Mouse (Mus musculus): Measurements from ENCODE around the gene Aldh16a1. TPM values are rescaled to one million over a fixed set of nuclear protein-coding genes. Genes with fewer than 3 reads are reported as not detected.
A peak's percentile ranks its signal among the peaks of the same experiment; 100 is the strongest.
"Not testable (repeated sequence)": the region's sequence is repeated elsewhere in the genome, so short reads cannot be mapped to it uniquely, and the experiment has no call there.

Gene Aldh16a1
- polyA plus RNA-seq, 1 experiment from 2014 or later, result 41.9 TPM

GRCm38 (mm10) chr7:45175398-45175797, 21.0 kb upstream of the Aldh16a1 start:
- WGBS, result under 1% methylated on average over 13 of the region's 13 CpGs
- Histone ChIP-seq H3K27ac (no peak overlapping the region), H3K4me2 (no peak overlapping the region), H3K27me3 (peaks cover 95% of the 10 kb centered on the region), H3K9ac (no peak overlapping the region), H3K9me3 (no peaks in the 10 kb centered on the region), H3K36me3 (replicated peaks) (no peaks in the 10 kb centered on the region), H3K4me3 (replicated peaks) (no peak overlapping the region; the same call in 1 of the 2 replicates), H3K4me1 (peaks cover 15% of the 10 kb centered on the region)
- no peak for ATAC-seq (ENCODE audit: low FRiP score)

- no peak for ATAC-seq (ENCODE audit: low FRiP score)
- peaks cover 3% of the 10 kb centered on the region for H3K9me3 ChIP-seq
- WGBS, result 2% methylated on average over 29 of the region's 29 CpGs
- peak overlapping the region; percentile 33 for H3K4me2 ChIP-seq
- H3K4me3 ChIP-seq (replicated peaks), result peak overlapping the region; percentile 19; the same call in 1 of the 2 replicates
- peaks cover 15% of the 10 kb centered on the region for H3K4me1 ChIP-seq
- no peak overlapping the region for H3K9ac ChIP-seq
- peaks cover 95% of the 10 kb centered on the region for H3K27me3 ChIP-seq
- no peaks in the 10 kb centered on the region for H3K36me3 ChIP-seq (replicated peaks)
- no peak overlapping the region for H3K27ac ChIP-seq
Measured at GRCm38 (mm10) chr7:45174567-45175280, 20.3 kb upstream of the Aldh16a1 start.

DNA sequence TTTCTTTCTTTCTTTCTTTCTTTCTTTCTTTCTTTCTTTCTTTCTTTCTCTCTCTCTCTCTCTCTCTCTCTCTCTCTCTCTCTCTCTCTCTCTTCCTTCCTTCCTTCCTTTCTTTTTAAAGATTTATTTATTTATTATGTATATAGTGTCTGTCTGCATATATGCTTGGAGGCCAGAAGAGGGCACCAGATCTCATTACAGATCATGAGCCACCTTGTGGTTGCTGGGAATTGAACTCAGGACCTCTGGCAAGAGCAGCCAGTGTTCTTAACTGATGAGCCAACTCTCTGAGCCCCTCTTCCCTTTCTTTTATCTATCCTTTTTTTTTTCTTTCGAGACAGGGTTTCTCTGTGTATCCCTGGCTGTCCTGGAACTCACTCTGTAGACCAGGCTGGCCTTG, 19.4 kb upstream of the Aldh16a1 start:
- ATAC-seq (ENCODE audit: low FRiP score); H3K4me2 ChIP-seq; H3K4me3 ChIP-seq (replicated peaks); H3K9me3 ChIP-seq; H3K36me3 ChIP-seq (replicated peaks); H3K27ac ChIP-seq; H3K9ac ChIP-seq: not testable (repeated sequence)
- peaks cover 16% of the 10 kb centered on the region for H3K4me1 ChIP-seq
- 74% methylated on average over 1 of the region's 1 CpGs for WGBS
- H3K27me3 ChIP-seq, result peaks cover 95% of the 10 kb centered on the region

- Histone ChIP-seq H3K9ac (no peak overlapping the region), H3K4me1 (peaks cover 24% of the 10 kb centered on the region), H3K27me3 (peaks cover 95% of the 10 kb centered on the region), H3K36me3 (replicated peaks) (no peaks in the 10 kb centered on the region), H3K4me3 (replicated peaks) (no peak overlapping the region), H3K27ac (no peak overlapping the region), H3K4me2 (no peak overlapping the region), H3K9me3 (peaks cover 8% of the 10 kb centered on the region)
- ATAC-seq (ENCODE audit: low FRiP score), result no peak
- 60% methylated on average over 7 of the region's 7 CpGs for WGBS
Measured at GRCm38 (mm10) chr7:45172974-45173373, 18.6 kb upstream of the Aldh16a1 start.

DNA sequence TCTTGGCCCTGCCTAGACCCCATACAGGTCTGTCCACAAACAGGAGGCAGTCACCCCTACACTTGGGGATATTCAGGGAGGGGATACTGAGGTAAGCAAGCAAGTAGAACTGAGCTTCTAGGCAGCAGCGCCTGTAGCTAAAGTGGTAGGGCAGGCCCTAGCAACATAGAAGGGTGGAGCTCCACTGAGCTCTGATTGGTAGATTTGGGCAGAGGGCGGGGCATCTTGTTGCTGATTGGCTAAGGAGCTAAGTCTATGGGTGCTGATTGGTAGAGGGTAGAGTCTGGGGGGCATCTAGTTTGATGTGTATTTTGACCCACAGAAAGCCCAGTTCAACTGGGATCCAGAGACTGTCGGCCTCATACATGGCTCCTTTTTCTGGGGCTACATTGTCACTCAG, 15.1 kb upstream of the Aldh16a1 start:
- no peak overlapping the region for H3K4me2 ChIP-seq
- H3K27ac ChIP-seq, result no peak overlapping the region
- no peaks in the 10 kb centered on the region for H3K36me3 ChIP-seq (replicated peaks)
- H3K9ac ChIP-seq, result no peak overlapping the region
- 91% methylated on average over 3 of the region's 3 CpGs for WGBS
- ATAC-seq (ENCODE audit: low FRiP score), result no peak
- peaks cover 8% of the 10 kb centered on the region for H3K9me3 ChIP-seq
- H3K27me3 ChIP-seq, result peaks cover 95% of the 10 kb centered on the region
- no peak overlapping the region for H3K4me3 ChIP-seq (replicated peaks)
- H3K4me1 ChIP-seq, result peaks cover 14% of the 10 kb centered on the region; the same call in 1 of the 2 replicates

GRCm38 (mm10) chr7:45168656-45169055, 14.3 kb upstream of the Aldh16a1 start:
- Histone ChIP-seq H3K9ac (no peak overlapping the region), H3K4me1 (peaks cover 19% of the 10 kb centered on the region), H3K27me3 (peaks cover 95% of the 10 kb centered on the region), H3K9me3 (peaks cover 8% of the 10 kb centered on the region), H3K4me2 (peak overlapping the region; percentile 27), H3K27ac (no peak overlapping the region), H3K4me3 (replicated peaks) (peak overlapping the region; percentile 4; the same call in 1 of the 2 replicates), H3K36me3 (replicated peaks) (no peaks in the 10 kb centered on the region)
- ATAC-seq (ENCODE audit: low FRiP score), result no peak
- WGBS, result 3% methylated on average over 24 of the region's 24 CpGs

- Histone ChIP-seq H3K4me2 (peak overlapping the region; percentile 27), H3K4me1 (peaks cover 21% of the 10 kb centered on the region), H3K9me3 (peaks cover 8% of the 10 kb centered on the region), H3K9ac (no peak overlapping the region), H3K27ac (0 out of 2 replicates have a peak overlapping the region, but pooled peaks have one; percentile 42), H3K36me3 (replicated peaks) (no peaks in the 10 kb centered on the region), H3K27me3 (peaks cover 98% of the 10 kb centered on the region), H3K4me3 (replicated peaks) (peak overlapping the region; percentile 7; the same call in 1 of the 2 replicates)
- ATAC-seq (ENCODE audit: low FRiP score), result no peak
- WGBS, result 3% methylated on average over 19 of the region's 19 CpGs
Measured at GRCm38 (mm10) chr7:45167761-45168445, 13.5 kb upstream of the Aldh16a1 start.

DNA sequence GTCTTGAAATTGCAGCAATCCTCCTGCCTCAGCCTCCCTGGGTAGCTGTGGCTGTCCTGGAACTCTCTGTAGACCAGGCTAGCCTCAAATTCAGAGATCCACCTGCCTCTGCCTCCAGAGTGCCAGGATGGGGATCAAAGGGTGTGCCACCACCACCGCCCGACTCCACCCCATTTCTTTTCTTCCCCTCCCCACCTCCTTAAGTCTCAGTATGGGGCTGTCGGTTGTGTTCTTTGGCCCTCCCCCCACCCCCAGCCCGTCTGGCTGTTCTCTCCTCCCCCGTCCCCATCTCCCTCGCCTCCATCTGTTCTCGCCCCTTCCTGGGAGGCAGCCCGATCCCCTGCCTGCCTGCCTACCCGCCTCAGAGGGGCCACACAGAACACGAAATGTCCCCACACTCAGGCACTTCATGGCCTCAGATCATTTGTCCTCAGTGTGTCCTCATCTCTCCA, 12.6 kb upstream of the Aldh16a1 start:
- Histone ChIP-seq H3K9me3 (peaks cover 8% of the 10 kb centered on the region), H3K4me2 (no peak overlapping the region), H3K36me3 (replicated peaks) (no peaks in the 10 kb centered on the region), H3K27ac (peak overlapping the region; percentile 50; the same call in 1 of the 2 replicates), H3K4me1 (peaks cover 29% of the 10 kb centered on the region), H3K4me3 (replicated peaks) (no peak overlapping the region), H3K27me3 (peaks cover 95% of the 10 kb centered on the region), H3K9ac (no peak overlapping the region)
- WGBS, result 27% methylated on average over 10 of the region's 10 CpGs
- no peak for ATAC-seq (ENCODE audit: low FRiP score)

DNA sequence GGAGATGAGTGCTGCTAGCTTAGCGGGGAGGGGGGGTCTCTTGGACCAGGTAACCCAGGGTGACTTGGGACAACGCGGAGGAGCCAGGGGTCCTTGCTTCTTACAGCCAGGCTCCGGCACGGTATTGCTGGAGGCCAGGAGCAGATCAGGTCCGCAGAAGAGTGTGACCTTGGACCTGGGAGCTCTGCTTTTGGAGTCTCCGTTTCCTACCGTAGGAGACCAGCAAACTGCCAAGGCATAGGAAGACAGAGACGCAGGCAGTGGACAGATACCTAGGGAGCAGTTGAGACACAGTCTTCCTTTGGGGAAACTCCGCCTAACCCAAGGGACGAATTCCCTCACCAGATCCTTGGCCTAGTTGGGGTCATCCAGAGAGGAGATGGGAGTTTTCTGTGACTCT, 11.3 kb upstream of the Aldh16a1 start:
- peak overlapping the region; percentile 45; the same call in 1 of the 2 replicates for H3K4me3 ChIP-seq (replicated peaks)
- no peak for ATAC-seq (ENCODE audit: low FRiP score)
- H3K4me1 ChIP-seq, result peaks cover 32% of the 10 kb centered on the region
- peaks cover 83% of the 10 kb centered on the region for H3K27me3 ChIP-seq
- no peak overlapping the region for H3K9ac ChIP-seq
- no peak overlapping the region for H3K27ac ChIP-seq
- 48% methylated on average over 11 of the region's 11 CpGs for WGBS
- H3K9me3 ChIP-seq, result peaks cover 8% of the 10 kb centered on the region
- no peaks in the 10 kb centered on the region for H3K36me3 ChIP-seq (replicated peaks)
- H3K4me2 ChIP-seq, result peak overlapping the region; percentile 11; the same call in 1 of the 2 replicates

- Histone ChIP-seq H3K27me3 (peaks cover 75% of the 10 kb centered on the region), H3K4me1 (peaks cover 32% of the 10 kb centered on the region), H3K4me2 (peak overlapping the region; percentile 69; the same call in 1 of the 2 replicates), H3K36me3 (replicated peaks) (peaks cover 8% of the 10 kb centered on the region), H3K27ac (no peak overlapping the region), H3K9ac (no peak overlapping the region), H3K9me3 (peaks cover 6% of the 10 kb centered on the region), H3K4me3 (replicated peaks) (peak overlapping the region; percentile 45)
- ATAC-seq (ENCODE audit: low FRiP score), result no peak
- WGBS, result 66% methylated on average over 5 of the region's 5 CpGs
Measured at GRCm38 (mm10) chr7:45164833-45165232, 10.4 kb upstream of the Aldh16a1 start.

GRCm38 (mm10) chr7:45163735-45164490, 9.5 kb upstream of the Aldh16a1 start, which contains the start of gene Slc17a7:
Gene Slc17a7, plus strand, starts transcription at chr7:45163949.
- Histone ChIP-seq H3K9ac (peak within 1 kb of the TSS; percentile 57), H3K27me3 (peaks cover 66% of the 10 kb centered on the region), H3K9me3 (no peaks in the 10 kb centered on the region), H3K27ac (no peak within 1 kb of the TSS), H3K36me3 (replicated peaks) (peaks cover 17% of the 10 kb centered on the region), H3K4me2 (peak within 1 kb of the TSS; percentile 69), H3K4me3 (replicated peaks) (peak within 1 kb of the TSS; percentile 45), H3K4me1 (peaks cover 32% of the 10 kb centered on the region)
- WGBS, result 1% methylated on average over 32 of the region's 41 CpGs
- 0 out of 2 replicates have a peak, but pooled peaks have one; percentile 13 for ATAC-seq (ENCODE audit: low FRiP score)

All from forebrain, embryonic 12.5 days (tissue).